Comparison of ENCODE assay signal across 7 mouse cellular contexts in genomic region chr16:23520235-23520871, GRCm38 (mm10). TPM values are rescaled to one million over a fixed set of nuclear protein-coding genes. Genes with fewer than 3 reads are reported as not detected.
A peak's percentile ranks its signal among the peaks of the same experiment; 100 is the strongest.
DNase-seq lines count a peak whose midpoint lies in the region; ATAC-seq and TF ChIP-seq lines count a peak whose summit lies in the region.

Gene Rtp4 (plus strand): TSS chr16:23520291.
Gene Masp1 (minus strand): TSS chr16:23520815.

- H3K27ac ChIP-seq in embryonic facial prominence, embryonic 11.5 days (replicated peaks; ENCODE audit: low read depth, low read length), result no peak within 1 kb of the TSS; the same call in 1 of the 2 replicates
- H3K27ac ChIP-seq in heart, embryonic 16.5 days (ENCODE audit: low read length), result peak within 1 kb of the TSS; percentile 87
- peak within 1 kb of the TSS; percentile 49; the same call in 1 of the 2 replicates for H3K27ac ChIP-seq in limb, embryonic 13.5 days

- H3K27me3 ChIP-seq in C2C12 (ENCODE audit: control insufficient read depth, insufficient read depth, insufficient read length), result no peaks in the 10 kb centered on the region
- no peaks in the 10 kb centered on the region for H3K27me3 ChIP-seq in embryonic facial prominence, embryonic 11.5 days (ENCODE audit: control insufficient read depth, insufficient read depth, low read length)
- no peaks in the 10 kb centered on the region; the same call in 1 of the 2 replicates for H3K27me3 ChIP-seq in heart, embryonic 16.5 days (ENCODE audit: control insufficient read depth, insufficient read depth, low read length)
- H3K27me3 ChIP-seq in limb, embryonic 13.5 days, result 0 out of 2 replicates have a peak, but pooled peaks cover 8% of the 10 kb centered on the region

- H3K9me3 ChIP-seq in embryonic facial prominence, embryonic 11.5 days (replicated peaks; ENCODE audit: control insufficient read depth, low read length), result no peaks in the 10 kb centered on the region
- H3K9me3 ChIP-seq in heart, embryonic 16.5 days (replicated peaks; ENCODE audit: control insufficient read depth, low read length), result peaks cover 2% of the 10 kb centered on the region; the same call in 1 of the 2 replicates
- H3K9me3 ChIP-seq in limb, embryonic 13.5 days, result peaks cover 2% of the 10 kb centered on the region

- under 1% methylated on average over 12 of the region's 12 CpGs for WGBS in embryonic facial prominence, embryonic 11.5 days
- 3% methylated on average over 12 of the region's 12 CpGs for WGBS in heart, embryonic 16.5 days
- under 1% methylated on average over 12 of the region's 12 CpGs for WGBS in limb, embryonic 13.5 days

- peak within 1 kb of the TSS; percentile 95 for H3ac ChIP-seq in C2C12 (ENCODE audit: control insufficient read depth, insufficient read length, low read depth)

- peak within 1 kb of the TSS; percentile 38 for H3K4me3 ChIP-seq in C2C12 (ENCODE audit: insufficient read depth, poor library complexity, severe bottlenecking)
- H3K4me3 ChIP-seq in embryonic facial prominence, embryonic 11.5 days (ENCODE audit: low read depth, low read length), result peak within 1 kb of the TSS; percentile 19
- peak within 1 kb of the TSS; percentile 60 for H3K4me3 ChIP-seq in heart, embryonic 16.5 days (ENCODE audit: low read length)
- H3K4me3 ChIP-seq in limb, embryonic 13.5 days, result peak within 1 kb of the TSS; percentile 41

- peak within 1 kb of the TSS; percentile 33 for H3K9ac ChIP-seq in embryonic facial prominence, embryonic 11.5 days (replicated peaks; ENCODE audit: low read length)
- peak within 1 kb of the TSS; percentile 78 for H3K9ac ChIP-seq in heart, embryonic 16.5 days (ENCODE audit: low read length)
- H3K9ac ChIP-seq in limb, embryonic 13.5 days, result peak within 1 kb of the TSS; percentile 64

- peak within 1 kb of the TSS; percentile 66 for H3K4me2 ChIP-seq in embryonic facial prominence, embryonic 11.5 days (ENCODE audit: low read depth, low read length)
- H3K4me2 ChIP-seq in heart, embryonic 16.5 days (ENCODE audit: low read depth, low read length), result peak within 1 kb of the TSS; percentile 72
- peak within 1 kb of the TSS; percentile 70 for H3K4me2 ChIP-seq in limb, embryonic 13.5 days (replicated peaks)

- no peaks in the 10 kb centered on the region for H3K79me2 ChIP-seq in C2C12 (ENCODE audit: control insufficient read depth, insufficient read depth)

- peak; percentile 82 for DNase-seq in 3134 (ENCODE audit: extremely low read depth, insufficient read length, low spot score)
- DNase-seq in embryonic facial prominence, embryonic 11.5 days (ENCODE audit: low spot score), result peak; percentile 62
- peak; percentile 55 for DNase-seq in ovary, postnatal 36 days (ENCODE audit: low spot score)
- no peak for DNase-seq in spleen, adult 18-20 months

- ATAC-seq in embryonic facial prominence, embryonic 11.5 days (replicated peaks; ENCODE audit: insufficient number of reproducible peaks, low FRiP score, low TSS enrichment, low read depth), result peak; percentile 72
- peak; percentile 65 for ATAC-seq in heart, embryonic 16.5 days (replicated peaks; ENCODE audit: extremely low read depth, insufficient read depth, low FRiP score)
- 0 out of 2 replicates have a peak, but pooled peaks have one; percentile 9 for ATAC-seq in limb, embryonic 13.5 days (ENCODE audit: low FRiP score, low read depth)

- H3K36me3 ChIP-seq in C2C12 (ENCODE audit: control insufficient read depth, insufficient read depth), result no peaks in the 10 kb centered on the region
- H3K36me3 ChIP-seq in embryonic facial prominence, embryonic 11.5 days (replicated peaks; ENCODE audit: control insufficient read depth, insufficient read depth, low read depth, low read length), result no peaks in the 10 kb centered on the region
- no peaks in the 10 kb centered on the region for H3K36me3 ChIP-seq in heart, embryonic 16.5 days (ENCODE audit: control insufficient read depth, insufficient read depth)
- no peaks in the 10 kb centered on the region for H3K36me3 ChIP-seq in limb, embryonic 13.5 days

- peaks cover 1% of the 10 kb centered on the region for H3K79me3 ChIP-seq in C2C12 (ENCODE audit: low read depth)

- TF ChIP-seq CTCF in C2C12 (IDR thresholded peaks at IDR 0.05; ENCODE audit: control insufficient read depth, insufficient read depth, insufficient read length), result no peak

- H3K4me1 ChIP-seq in embryonic facial prominence, embryonic 11.5 days (ENCODE audit: control insufficient read depth, insufficient read depth, low read length), result no peaks in the 10 kb centered on the region; the same call in 1 of the 2 replicates
- H3K4me1 ChIP-seq in heart, embryonic 16.5 days (ENCODE audit: control insufficient read depth, insufficient read depth, low read length), result peaks cover 46% of the 10 kb centered on the region
- peaks cover 81% of the 10 kb centered on the region for H3K4me1 ChIP-seq in limb, embryonic 13.5 days

TF ChIP-seq in C2C12, 6 proteins besides CTCF, POLR2A, EP300 and RAD21:
- TF ChIP-seq MAX (IDR thresholded peaks at IDR 0.05), result no peak
- TF ChIP-seq FOSL1 (IDR thresholded peaks at IDR 0.05; ENCODE audit: insufficient read depth, low read length, poor library complexity, severe bottlenecking), result no peak
- TF ChIP-seq MYOD1 (IDR thresholded peaks at IDR 0.05; ENCODE audit: control insufficient read depth, insufficient read length, low read depth), result no peak
- TF ChIP-seq MYOG (IDR thresholded peaks at IDR 0.05; ENCODE audit: control insufficient read depth, extremely low read depth, insufficient read length), result no peak
- no peak for TF ChIP-seq USF1 (IDR thresholded peaks at IDR 0.05; ENCODE audit: low read depth)
- no peak for TF ChIP-seq CEBPB (IDR thresholded peaks at IDR 0.05; ENCODE audit: low read depth)
TF ChIP-seq in C2C12: peak in this region for 0.

RNA-seq across cellular contexts. Expression of gene Rtp4, which starts in this region (rescaled TPM):
- 0.69 TPM for polyA plus RNA-seq in C2C12 (2012; fragmentation: generic; extraction: Trizol)
- polyA plus RNA-seq in embryonic facial prominence, embryonic 11.5 days (2014; fragmentation: Nextera tagmentation; extraction: Ambion mirVana), result 2.1 TPM in 2 replicates
- polyA plus RNA-seq in heart, embryonic 16.5 days (2015; fragmentation: Nextera tagmentation; extraction: Ambion mirVana), result 7.1 and 11.4 TPM in 2 replicates
- 5.1 and 6.0 TPM in 2 replicates for polyA plus RNA-seq in limb, embryonic 13.5 days (2015; fragmentation: Nextera tagmentation; extraction: Ambion mirVana)

RNA-seq across cellular contexts. Expression of gene Masp1, which starts in this region (rescaled TPM):
- polyA plus RNA-seq in C2C12 (2012; fragmentation: generic; extraction: Trizol), result 16.5 TPM
- polyA plus RNA-seq in embryonic facial prominence, embryonic 11.5 days (2014; fragmentation: Nextera tagmentation; extraction: Ambion mirVana), result 3.9 and 5.4 TPM in 2 replicates
- 13.6 and 13.8 TPM in 2 replicates for polyA plus RNA-seq in heart, embryonic 16.5 days (2015; fragmentation: Nextera tagmentation; extraction: Ambion mirVana)
- 8.1 and 8.8 TPM in 2 replicates for polyA plus RNA-seq in limb, embryonic 13.5 days (2015; fragmentation: Nextera tagmentation; extraction: Ambion mirVana)

Comparison
In these comparisons a context has a peak if more than half of its experiments do, and no peak if none do; other contexts are left out.
1. DNase-seq: peak in 3134 (single experiment), embryonic facial prominence, embryonic 11.5 days (single experiment) and ovary, postnatal 36 days (single experiment); none in spleen, adult 18-20 months (0 of 2).
2. ATAC-seq: peak in every context shown above with its lines; median percentile 72 in embryonic facial prominence, embryonic 11.5 days; 65 in heart, embryonic 16.5 days; 9 in limb, embryonic 13.5 days.
3. Peak in every context shown above with its lines, with median percentiles within 50 percentile points of each other: H3K4me3 ChIP-seq, H3K4me2 ChIP-seq and H3K9ac ChIP-seq.